Mouse (Mus musculus): ENCODE results near the gene Msantd1.

The Msantd1 gene

DNA sequence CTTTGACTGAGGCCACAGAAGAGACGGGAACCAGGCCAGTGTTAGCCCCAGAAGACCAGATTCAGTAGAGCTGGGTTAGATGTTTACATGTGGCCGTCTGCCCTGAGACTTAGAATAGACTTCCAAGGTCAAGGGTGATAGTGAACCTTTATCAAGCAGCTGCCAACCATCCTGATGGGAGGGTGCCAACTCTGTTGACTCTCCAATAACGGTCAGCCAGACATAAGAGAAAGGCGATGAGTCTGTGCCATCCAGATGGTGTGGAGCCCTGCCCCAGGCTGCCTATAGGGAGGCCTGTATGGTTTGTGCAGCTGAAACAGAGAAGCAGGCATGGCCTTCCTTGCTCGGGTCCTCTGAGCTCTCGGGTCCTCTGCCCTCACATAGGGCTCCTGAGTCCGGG is 16.7 kb downstream of the Msantd1 start:
- DNase-seq (ENCODE audit: extremely low spot score, low spot score), result no peak

DNA sequence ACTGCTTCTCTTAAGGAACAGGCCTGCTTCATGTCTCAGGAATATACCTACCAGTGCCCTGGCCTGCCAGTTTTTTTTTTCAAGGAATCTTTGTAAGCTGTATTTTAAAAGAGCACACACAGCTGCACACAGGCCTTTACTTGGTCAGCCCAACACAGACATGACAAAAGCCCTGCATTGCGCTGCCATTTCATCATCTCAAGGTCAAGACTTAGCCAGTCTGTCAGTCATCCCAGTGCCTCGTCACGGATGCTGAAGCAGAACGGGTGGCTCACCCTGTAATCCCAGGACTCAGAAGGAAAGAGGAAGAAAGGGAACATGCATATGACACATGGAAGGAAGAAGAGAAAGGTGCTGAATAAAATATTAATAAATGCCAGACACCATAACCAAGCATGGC is 19.8 kb downstream of the Msantd1 start:
- DNase-seq (ENCODE audit: extremely low spot score, low spot score), result peak; percentile 9

DNA sequence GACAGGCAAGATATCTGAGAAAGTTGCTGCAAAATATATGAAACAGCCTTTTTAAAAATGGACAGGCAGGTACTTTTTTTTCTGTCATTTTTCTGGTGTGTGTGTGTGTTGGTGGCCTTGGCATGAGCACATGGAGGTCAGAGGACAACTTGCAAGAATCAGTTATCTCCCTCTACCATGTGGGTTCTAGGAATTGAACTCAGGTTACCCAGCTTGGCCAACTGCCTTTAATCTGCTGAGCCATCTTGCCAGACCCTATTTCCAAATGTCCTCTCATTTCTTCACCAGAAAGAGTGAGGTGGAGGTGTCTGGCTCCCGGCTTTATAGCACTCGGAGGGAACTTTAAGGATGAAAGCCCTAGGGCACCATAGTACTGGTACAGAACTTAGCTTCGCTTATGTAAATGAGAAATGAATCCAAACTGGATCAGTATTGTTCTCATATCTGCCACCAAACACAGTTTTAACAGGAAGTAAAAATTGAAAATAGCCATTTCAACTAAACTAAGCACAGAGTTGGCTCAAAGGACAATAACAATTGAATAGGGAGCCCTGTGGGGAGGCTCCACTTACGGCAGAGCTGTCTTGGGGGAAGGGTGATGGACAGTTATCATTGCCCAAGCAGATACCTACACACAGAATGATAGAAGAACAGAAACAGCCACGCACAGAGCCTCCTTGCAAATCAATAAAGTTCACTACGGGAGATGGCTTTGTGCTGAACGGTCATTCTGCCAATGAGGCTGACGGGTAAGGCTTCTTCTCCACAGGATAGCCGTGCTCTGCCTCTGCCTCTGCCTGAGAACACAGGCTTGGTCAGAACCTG is 22.6 kb downstream of the Msantd1 start:
- no peak for DNase-seq (ENCODE audit: extremely low spot score, low spot score)

DNA sequence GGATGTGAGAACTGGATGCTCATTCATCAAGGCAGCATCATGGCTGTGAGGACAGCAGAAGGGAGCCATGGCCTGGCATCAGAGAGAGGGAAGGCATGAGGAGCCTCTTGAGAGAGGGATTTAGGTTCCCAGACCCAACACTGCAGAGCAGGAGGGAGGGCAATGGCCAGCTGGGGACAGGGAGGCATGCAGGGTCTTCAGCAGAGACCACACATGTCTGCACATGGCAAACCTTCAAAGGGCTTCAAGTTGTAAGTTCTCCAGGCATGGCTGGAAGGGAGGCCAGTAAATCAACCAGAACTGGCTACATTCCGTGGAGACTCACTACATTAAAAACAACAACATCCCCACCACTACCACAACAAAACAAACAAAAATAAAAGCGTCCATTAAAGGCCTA is 23.3 kb downstream of the Msantd1 start:
- peak; percentile 13 for DNase-seq (ENCODE audit: extremely low spot score, low spot score)

DNA sequence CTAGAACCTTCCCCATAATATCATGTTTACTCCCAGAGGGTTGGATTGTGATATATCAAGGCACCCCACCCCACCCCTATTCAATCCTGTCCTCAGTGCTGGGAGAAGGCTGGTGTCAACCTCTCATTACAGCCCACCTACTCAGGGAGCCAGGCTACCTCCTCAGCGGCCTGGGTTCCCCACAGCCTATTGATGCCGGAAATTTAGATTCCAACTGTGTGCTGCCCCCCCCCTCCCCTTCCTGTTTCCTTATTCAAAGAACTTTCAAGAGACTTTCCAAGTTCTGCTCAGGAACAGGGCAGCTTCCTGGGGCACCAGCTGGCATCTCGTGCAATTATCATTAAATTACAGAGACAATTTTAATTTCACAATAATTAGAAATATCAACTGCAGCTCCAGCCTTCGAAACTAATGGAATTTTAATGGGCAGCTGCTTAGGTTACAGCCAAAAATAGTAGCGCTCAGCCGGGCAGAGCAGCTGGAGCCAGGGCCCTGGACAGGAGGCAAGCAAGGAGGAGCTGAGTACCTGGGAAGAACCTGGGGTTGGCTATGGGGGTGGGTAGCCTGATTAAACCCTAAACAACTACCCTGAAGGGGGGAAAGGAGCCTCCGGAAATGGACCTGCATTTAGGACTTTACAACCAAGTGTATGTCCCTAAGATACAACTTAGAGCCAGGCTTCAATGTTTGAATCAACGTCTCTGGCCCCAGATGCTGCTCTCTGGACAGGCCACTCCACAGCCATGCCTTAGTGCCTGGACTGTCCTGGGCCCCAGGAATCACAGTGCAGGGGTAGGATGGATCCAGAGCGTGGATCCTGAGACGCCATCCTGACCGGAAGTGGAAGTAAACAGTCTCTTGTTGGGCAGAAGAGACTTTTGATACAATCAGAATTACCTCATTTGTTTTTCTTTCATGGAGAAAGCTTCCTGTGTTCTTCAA is 24.0 kb downstream of the Msantd1 start:
- DNase-seq (ENCODE audit: extremely low spot score, low spot score), result peak; percentile 14

DNA sequence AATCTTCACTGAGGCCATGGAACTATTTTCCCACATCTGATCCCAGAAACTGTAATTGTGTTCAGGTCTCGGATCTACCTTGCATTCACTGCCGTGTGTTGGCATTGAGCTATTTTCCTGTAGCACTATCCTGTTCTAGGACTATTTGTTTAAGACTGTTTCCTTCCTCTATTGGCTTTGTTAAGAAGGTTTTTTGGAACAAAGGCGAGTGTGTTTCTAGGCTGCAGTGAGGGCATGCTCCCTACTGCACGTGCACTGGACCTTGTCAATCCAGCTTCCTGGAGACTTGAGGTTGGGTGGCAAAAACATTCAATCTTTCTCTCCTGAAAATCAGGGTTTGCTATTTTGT is 24.6 kb downstream of the Msantd1 start:
- no peak for DNase-seq (ENCODE audit: extremely low spot score, low spot score)

DNA sequence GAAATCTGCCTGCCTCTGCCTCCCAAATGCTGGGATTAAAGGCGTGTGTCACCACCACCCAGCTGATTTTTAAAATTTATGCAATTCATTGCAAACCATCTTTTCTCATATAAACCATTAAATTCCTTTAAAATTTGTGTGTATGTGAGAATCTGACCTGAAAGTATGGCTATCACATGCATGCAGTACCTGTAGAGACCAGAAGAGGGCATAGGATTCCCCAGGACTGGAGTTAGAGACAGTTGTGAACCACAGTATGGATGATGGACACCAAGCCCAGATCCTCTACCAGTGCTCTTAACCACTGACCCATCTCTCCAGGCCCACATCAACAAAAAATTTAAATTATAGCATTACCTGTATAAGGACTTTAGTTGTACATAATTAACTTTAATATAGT is 25.6 kb downstream of the Msantd1 start:
- DNase-seq (ENCODE audit: extremely low spot score, low spot score), result no peak

DNA sequence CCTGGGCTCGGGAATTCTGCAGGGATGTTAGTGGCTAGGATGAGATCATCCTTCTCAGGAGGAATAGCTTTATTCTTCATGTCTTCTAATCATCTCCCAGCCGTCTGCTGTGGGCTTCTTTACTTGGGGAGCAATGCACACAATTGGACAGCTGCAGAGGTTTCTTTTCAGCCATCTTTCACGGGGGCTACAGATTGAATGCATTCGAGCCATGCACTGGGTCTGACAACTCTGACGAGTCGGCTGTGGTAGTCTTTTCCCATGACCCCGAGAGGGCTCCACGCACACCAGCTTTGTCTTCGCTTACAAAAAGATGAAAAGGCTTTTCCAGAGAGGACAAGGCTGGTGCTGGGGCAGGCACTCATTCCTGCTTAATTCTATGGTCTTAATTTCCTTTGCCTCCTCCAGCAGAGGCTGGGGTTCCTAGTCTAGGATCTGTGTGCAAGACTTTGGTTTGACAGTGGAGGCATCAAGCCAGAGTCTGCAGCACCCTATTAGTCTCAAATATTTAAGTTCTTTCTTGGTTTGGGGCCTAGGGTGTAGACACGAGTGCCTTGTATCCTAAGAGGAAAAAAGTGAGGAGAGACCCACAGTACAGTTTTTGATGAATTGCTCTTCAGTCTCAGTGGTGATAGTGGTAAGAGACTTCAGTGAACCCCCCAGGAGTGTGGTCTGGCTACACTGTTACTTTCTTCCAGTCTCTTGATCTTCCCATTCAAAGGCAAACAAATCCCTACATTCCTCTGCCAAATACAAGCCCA is 34.1 kb downstream of the Msantd1 start:
- DNase-seq (ENCODE audit: extremely low spot score, low spot score), result no peak

DNA sequence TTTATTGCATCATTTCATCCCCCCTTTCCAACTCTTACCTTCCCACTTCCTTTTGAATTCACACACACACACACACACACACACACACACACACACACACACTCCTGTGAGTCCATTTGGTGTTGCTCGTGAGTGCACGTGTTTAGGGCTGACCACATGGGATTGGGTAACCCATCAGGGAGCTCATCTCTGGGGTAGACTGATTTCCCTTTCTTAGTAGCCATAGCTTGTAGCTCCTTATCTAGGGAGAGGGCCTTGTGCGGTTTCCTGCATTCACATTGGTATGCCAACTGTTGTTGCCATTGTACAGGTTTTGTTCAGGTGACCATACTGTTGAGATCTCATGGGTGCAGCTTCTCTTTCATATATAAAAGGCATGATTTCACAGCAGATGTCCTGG is 35.6 kb downstream of the Msantd1 start:
- DNase-seq (ENCODE audit: extremely low spot score, low spot score), result no peak

DNA sequence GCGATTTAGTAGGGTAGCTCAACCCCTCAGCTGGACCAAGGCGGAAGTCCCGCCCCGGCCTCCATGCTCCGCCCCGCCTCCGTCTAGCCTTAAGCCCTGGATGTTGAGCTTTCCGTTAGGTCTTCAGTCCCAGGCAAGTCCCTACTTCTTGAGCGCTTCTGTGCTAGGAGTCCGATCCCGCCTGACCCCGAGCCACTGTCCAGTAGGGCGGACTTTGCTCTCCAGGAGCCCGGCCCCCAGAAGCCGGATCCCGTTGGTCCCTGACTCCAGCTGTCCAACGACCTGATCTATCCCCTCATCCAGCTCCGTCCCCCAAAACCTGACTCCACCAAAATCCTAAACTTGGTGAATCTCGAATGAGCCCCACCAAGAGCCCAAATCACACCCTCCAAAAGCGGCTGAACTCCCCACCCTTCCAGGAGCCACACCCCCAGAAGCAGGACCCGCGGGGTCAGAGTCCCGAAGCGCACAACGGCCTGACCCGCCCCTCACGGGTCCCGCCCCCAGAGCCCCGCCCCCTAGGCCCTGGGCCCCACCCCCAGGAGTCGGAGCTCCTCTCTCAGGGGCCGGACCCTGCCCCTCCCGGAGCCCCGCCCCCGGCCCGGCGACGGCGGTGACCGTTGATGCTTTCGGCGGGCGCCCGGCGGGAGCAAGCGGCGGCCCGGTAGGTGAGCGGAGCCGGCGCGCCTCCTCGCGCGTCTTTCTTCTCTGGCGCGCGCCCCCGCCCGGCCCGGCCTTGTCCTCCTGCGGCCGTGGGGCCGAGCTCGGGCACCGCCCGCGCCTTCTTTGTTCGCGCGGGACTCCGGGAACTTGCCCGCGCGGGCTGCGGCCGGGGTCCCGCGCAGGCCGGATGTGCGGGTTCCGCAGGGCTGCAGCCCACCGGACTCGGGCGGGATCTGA is 41.3 kb downstream of the Msantd1 start, which contains the start of gene Rgs12:
Rgs12 (plus strand) TSS at position 585 of the 900 bp plus-strand sequence.
- peak; percentile 95 for DNase-seq (ENCODE audit: extremely low spot score, low spot score)

DNA sequence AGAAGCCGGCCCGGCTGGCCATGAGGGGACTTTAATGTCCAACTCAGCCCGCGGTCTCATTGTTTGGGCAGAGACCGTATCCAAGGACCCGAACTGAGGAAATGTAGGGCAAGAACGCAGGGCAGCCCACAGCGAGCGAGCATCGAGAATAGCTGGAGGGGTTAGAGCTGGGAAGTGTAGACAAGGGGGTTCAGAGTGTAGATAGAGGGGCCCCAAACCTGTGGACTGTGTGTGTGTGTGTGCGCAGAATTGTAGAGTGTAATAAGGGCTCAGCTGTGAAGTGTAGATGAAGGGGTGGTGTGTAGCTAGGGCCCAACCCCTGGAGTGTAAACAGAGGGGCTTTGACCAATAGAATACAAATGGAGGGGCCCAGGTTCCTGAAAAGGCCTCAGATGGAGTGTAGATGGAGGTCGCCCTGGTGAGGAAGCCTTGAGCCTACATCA is 42.0 kb downstream of the Msantd1 start:
- no peak for DNase-seq (ENCODE audit: extremely low spot score, low spot score)

DNA sequence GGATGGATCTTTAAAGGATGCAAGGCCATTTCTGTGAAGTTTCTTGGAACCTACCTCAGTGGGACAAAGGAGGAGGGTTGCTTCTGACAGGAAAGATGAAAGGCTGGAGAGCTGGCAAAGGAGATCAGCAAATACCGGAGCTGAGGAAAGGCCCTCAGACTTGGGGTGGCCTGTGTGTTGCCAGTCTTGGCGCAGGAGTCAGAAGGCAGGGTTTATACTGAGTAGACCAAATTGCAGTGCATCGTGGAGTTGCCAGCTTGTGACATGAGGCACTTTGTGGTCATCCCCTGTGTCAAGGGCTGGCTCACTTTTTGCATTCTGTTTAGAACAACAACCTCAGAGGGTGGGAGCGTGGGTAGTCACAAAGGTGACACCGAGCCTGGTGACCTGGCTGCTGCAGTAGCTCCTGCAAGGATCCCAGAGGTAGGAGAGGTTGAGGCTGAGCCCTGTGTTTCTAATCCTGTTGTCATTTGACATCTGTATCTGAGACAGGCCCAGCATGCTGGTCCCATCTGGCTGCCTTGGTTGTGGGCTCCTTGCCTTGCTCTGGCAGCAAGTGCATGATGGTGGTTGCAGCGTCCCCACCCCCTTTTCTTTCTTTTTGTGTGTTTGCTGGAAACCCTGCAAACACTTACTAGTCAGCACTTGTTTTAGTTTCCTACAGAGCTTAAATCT is 42.8 kb downstream of the Msantd1 start:
- no peak for DNase-seq (ENCODE audit: extremely low spot score, low spot score)

DNA sequence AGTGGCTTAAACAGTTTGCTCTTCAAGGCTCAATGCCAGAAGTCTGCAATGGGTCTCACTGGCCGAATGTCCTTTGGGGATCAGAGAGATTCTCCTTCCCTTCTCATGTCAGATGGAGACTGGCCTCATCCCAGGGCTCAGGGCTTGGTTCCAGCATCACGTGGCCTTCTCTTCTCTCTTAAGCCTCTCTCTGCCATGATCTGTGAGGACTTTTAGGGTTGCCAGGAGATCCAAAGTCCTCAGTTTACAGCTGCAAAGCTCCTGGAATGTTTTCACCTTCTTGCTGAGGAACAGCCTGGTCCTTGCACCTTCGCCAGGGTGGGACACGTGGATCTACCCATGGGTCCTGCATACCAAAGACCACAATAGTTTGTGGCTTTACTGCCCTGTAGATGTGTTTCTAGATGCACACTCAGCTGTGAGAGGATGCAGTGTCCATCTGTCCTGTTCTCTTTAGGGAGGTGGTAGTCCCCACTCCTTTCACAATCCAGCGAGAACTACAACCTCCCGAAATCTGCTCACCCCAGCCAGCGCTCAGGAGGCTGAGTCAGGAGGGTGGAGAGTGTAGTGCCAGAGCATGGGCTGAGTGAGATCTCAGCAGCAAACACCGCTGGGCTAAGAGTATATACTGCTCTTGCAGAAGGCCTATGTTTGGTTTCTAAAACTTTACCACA is 43.5 kb downstream of the Msantd1 start:
- DNase-seq (ENCODE audit: extremely low spot score, low spot score), result no peak

DNA sequence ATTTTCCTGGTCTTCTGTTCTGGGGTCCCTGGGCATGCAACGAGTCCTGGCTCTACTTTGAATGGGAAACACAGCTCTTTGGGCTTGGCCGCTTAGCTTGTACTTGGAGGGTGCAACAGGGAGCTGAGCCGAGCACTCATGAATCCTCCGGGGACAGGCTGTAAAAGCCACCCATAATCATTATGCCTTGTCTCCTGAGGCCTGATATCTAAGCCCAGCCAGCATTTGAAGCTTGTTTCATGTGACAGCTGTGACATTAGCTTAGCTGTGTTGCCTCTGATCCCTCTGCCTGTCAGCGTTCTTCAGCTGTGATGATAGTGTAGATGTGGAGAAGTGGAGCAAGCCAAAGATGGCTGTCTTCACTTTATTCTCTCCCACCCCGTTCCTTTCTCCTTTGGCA is 46.7 kb downstream of the Msantd1 start:
- no peak for DNase-seq (ENCODE audit: extremely low spot score, low spot score)

DNA sequence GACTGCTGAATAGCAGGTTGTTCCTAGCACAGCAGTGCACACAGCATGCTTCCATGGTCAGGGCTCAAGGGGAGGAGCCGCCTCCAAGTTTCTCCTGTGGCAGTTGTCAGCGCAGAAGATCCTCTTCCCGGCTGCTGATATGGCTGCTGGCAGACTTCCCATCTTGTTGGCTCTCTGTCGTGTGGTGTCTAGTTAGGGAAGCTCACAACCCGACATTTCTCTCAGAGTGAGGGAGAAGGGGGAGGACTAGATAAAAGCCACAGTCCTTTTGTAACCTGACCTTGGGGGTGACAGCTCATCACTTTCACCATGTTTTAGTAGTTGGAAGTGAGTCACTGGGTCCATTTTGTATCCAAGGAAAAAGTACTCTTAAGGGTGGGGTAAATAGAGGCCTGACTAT is 47.8 kb downstream of the Msantd1 start:
- no peak for DNase-seq (ENCODE audit: extremely low spot score, low spot score)

DNA sequence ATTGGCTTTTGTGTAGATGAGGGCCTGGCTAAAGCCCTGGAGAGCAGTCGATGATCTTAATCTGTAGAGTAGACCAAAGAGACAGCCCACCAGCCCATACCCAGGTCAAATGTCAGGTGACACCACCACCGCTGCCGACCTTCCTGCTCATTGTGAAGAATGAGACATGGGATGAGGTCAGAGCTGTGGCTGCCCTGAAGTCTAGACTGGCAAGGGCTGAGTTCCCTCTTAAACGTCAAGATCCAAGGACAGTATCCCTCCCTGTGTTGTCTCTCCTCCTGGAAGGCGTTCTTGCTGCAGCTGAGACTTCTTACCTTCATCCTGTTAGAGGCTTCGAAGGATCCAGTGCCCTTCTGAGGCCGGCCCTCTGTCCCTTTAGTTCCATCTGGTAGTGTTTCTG is 48.3 kb downstream of the Msantd1 start:
- DNase-seq (ENCODE audit: extremely low spot score, low spot score), result no peak

DNA sequence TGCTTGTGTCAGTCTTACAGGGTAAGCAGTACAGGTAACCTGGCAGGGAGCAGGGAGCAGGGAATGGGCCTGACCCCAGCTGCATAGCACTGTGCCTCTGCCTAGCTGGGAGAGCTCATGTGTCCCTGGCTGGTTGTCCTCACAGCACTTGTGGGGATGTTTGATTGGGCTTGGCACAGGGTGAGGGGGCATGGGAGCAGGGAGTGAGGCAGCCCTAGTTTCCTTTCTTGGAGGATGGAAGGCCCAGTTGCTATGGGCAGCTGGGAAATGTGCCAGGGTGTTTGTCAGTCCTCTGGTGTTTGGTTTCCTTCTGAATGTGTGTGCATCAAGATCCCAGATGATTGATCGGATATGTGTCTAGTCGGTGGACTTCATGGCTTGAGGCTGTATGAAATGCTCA is 49.2 kb downstream of the Msantd1 start:
- no peak for DNase-seq (ENCODE audit: extremely low spot score, low spot score)

DNA sequence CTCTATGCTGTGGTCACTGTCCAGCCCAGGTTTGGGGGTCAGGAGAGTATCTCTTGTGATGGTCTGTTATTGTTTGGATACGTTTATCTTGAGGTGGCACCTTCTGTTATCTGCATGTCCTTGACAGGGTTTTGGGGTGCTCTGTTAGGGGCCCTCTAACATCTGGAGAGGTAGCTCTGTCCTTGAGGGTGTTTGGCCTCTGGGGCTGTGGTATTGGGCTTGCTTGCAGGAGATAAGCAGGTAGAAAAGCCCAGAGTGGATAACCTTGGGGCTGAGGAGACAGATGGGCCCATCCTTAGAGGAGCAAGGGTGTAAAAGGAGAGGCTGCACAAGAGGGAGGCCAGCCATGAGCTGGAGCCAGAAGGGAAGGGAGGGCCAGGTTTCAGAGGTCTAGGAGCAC is 52.2 kb downstream of the Msantd1 start:
- DNase-seq (ENCODE audit: extremely low spot score, low spot score), result no peak

DNA sequence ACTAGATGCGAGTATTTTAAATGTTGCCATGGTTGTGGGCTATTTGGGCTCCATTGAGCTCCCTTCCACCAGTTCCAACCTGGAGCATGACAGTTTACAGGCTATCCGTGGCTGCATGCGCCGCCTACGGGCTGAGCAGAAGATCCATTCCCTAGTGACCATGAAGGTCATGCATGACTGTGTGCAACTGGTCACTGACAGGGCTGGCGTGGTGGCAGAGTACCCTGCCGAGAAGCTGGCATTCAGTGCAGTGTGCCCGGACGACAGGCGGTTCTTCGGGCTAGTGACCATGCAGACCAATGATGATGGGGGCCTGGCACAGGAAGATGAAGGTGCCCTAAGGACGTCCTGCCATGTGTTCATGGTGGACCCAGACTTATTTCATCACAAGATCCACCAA is 57.7 kb downstream of the Msantd1 start:
- no peak for DNase-seq (ENCODE audit: extremely low spot score, low spot score)

DNA sequence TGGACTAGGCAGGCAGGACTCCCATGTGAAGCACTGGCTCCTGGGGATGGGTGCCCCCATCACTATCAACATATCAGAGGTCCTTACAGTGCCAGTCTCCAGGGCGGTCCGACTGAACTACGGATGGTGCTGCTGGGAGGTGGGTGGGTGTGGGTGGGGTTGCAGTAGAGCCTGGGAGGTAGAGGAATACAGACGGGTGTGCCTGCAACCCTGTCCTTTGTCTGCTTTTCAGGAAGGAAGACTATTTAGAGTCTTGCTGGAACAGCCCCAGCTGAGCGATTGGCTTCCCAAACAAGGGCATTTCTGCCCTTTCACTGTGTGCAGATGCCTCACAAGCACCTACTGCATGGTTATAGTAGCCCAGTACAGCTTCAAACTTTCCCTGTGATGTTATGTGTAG is 60.6 kb downstream of the Msantd1 start:
- DNase-seq (ENCODE audit: extremely low spot score, low spot score), result no peak
